Mouse (Mus musculus): ENCODE results near the gene Selenot.
A peak's percentile ranks its signal among the peaks of the same experiment; 100 is the strongest.

Selenot gene

DNA sequence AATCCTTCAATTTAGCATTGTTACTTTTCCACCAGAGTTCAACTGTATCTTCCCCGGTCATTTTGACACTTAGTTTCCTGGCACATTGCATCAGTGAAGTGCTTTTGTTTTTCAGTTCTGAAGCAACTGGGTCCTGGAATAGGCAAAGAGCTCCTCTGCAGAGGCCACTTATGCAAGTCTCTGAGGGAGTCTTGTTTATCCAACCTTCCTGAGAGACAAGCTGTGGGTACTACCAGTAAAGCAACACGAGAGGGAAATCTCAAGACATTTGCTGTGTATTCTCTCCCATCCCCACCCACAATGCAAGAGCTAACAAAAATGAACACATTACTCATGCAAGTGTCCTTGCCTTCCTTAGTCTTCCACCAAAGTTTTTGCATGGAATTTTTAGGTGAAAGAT, 55.3 kb downstream of the Selenot start:
- DNase-seq (ENCODE audit: extremely low read depth, insufficient read length, low spot score) = no peak

DNA sequence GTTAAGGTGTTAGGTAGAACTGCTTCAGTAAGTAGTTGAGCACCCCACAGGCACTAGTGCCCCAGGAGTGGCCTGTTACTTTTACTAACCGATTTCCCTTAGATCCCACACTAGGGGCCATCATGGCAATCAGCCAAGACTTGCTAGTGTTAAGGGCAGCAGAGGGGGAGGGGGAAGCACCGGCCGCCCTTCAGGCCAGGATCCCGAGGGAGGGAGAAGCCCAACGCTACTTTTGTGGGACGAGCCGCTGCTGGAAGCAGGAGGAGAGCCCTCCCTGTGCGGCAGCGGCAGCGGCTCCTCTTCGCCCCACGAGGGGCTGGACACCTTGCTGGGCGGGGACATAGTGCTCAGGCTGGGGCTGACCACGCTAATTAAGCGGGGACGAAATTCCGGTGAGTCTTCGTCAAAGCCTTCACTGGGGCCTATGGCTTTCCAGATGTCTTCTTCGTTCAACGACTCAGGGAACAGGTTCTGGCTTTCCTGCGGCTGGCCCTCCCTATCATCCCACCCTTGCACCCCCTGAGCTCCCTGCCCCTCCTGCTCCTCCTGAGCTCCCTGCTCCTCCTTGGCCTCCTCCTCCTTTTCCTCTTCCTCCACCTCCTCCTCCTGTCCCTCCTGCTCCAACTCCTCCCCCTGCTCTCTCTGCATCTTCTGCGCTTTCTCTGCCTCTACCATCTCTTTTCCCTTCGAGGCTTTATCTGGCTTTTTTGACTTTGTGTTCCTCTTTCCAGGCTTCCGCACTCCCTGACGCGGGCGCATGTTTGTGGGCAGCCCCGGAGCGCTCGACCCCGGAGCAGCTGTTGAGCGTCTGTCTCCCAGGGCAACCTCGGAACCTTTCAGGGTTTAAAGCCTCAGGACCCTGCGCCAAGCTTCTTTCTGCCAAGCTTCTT, 60.2 kb downstream of the Selenot start, which contains the start of gene Erich6:
TSS of gene Erich6 (minus strand) at position 802 of the 890 bp plus-strand sequence.
- DNase-seq (ENCODE audit: extremely low read depth, insufficient read length, low spot score) = peak; percentile 70
